Mouse (Mus musculus) kidney, adult 2 months (tissue): Measurements from ENCODE around the gene P2ry14.

ENCODE experiments used
- CTCF ChIP-seq: fragments of 200-500 bp; conservative IDR thresholded peaks from 2 replicates; pipeline ENCODE4 v1.5.1; 2011; ENCODE audit warnings: low read depth, mild to moderate bottlenecking, control low read depth, low read length, moderate library complexity, mixed read lengths; ENCODE audit not compliant: insufficient read depth, insufficient read length
- POLR2A ChIP-seq: fragments of 200-500 bp; IDR thresholded peaks from one replicate; pipeline ENCODE4 v1.6.1; 2011; ENCODE audit warnings: low read depth, low read length, control low read depth

DNA sequence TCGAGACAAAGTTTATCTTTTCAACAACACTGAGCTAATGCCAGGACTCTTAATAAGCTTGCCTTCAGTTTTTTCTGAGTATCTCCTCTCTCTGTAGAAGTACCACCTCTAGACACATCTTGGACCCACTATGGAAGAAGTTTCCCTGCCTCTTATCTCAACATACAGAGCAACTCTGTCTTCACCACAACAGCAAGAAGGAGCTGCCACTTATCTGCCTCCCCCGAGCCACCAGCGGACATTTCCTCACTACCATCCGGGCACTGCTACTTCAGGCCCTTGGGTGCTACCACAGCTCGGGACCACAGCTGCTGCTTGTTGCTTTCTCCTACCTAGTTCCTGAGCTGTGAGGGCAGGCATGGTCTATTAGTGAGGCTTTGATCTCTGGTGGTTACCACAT lies 20.2 kb downstream of the P2ry14 start:
- no peak for TF ChIP-seq POLR2A
- TF ChIP-seq CTCF: no peak
